Mouse (Mus musculus) bone marrow macrophage, adult 2 months (primary cell): ENCODE results near the gene Zfp54.

ENCODE experiments used
- CTCF ChIP-seq: IDR thresholded peaks from 2 replicates; pipeline ENCODE4 v1.5.1; 2012; ENCODE audit warnings: low read depth, mild to moderate bottlenecking, low read length, moderate library complexity
- POLR2A ChIP-seq: IDR thresholded peaks from 2 replicates; pipeline ENCODE4 v1.6.1; 2012; ENCODE audit warnings: mild to moderate bottlenecking, low read depth, low read length, borderline replicate concordance

DNA sequence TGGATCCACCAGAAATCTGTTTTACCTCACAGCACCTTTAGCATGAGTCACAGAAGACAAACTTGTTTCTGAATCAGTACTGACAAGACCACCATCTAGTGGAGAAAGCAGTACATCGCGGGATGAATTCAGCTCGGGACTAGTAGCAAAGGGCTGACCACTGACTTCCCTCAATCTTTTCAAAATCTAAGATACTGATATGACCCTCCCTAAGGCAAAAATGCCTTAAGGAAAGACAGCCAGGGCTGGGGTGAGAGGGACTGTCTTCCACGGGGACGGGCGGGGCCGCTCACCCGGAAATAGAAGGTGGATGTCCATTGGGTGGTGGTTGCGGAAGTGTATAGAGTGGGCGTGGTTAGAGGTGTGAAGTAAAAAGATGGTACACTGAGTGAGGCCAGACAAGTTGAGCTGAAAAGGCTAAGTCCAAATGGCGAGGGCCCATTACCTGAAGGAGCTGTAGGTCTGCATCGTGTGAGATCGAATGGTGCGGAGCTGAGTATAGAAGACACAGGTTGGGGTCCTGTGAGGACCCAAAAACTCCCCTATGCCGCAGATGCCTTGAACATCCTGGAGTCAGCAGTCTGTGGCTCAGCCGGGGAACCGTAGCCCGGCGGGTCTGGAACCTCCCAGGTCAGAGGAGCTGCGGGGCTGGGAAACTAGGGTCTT, 39.5 kb upstream of the Zfp54 start, which contains the start of gene Zfp677:
- TF ChIP-seq POLR2A = no peak
- TF ChIP-seq CTCF = no peak
